Mouse (Mus musculus) small intestine, adult 10 weeks (tissue): ENCODE measurements around the gene Cebpe. TPM values are rescaled to one million over a fixed set of nuclear protein-coding genes. Genes with fewer than 3 reads are reported as not detected.

Experiments used
- polyA plus RNA-seq: library from polyadenylated mRNA; stranded (reverse); fragments of 350-450 nt; fragmentation: Illumina TruSeq; extraction: RNeasy Lipid Tissue Mini Kit (QIAGEN cat#74804); gene quantifications from one replicate; pipeline ENCODE4 v1.2.3, GENCODE M21; 2014; ENCODE audit warnings: low replicate concordance

Gene Cebpe
- not detected for polyA plus RNA-seq

GRCm38 (mm10) chr14:54712074-54712473, at the start of gene Cebpe:
TSS of gene Cebpe (minus strand) at chr14:54712174.

DNA sequence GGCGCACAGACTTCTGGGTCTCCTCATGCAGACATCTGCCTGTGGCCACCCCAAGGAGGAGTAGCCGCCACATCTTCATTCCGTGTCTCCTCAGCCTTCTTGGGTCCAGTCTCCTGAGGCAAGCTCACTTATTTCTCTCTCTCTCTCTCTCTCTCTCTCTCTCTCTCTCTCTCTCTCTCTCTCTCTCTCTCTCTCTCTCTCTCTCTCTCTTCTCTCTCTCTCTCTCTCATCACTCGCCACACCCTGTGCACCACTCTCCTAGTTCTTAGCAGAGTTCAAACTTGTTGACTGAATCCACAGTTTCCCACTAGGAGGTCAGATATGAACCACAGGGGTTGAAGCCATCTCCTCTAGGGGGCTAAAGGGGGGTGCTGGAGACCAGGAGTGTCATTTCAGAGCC, 13.2 kb downstream of the Cebpe start, which contains the start of gene Gm29776:
Gm29776 (minus strand) TSS at position 101 of the 400 bp plus-strand sequence.

DNA sequence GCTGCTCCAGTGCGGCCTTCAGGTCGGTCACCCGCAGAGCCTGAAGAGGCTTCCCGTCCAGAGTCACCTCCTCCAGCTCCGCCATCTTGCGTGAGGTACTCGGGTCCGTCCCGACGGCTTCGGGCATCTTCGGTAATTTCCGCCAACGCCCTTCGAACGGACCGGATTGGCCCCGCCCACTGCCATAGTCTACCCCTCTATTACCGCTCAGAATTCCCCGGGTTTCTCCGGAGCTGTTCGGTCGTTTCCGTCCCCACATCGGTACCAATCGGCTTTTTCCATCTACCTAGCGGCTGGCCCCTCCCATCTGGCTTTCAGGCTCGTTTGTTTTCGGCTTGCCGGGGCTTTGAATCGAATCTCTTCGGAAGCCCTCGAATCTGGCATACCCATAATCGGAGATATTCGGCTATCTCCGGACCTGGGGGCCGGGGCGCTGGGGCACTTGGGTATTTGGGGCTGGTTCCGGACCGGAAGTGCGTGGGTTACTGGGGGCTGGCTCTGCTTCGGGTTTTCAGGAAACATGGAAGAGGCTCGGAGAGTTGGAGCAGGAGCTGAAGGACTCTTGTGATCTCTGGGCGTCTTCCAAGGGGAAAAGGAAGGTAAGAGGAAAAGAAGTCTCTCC, 25.3 kb downstream of the Cebpe start, which contains the start of gene Acin1:
Acin1 (minus strand) TSS at position 410 of the 622 bp plus-strand sequence.

DNA sequence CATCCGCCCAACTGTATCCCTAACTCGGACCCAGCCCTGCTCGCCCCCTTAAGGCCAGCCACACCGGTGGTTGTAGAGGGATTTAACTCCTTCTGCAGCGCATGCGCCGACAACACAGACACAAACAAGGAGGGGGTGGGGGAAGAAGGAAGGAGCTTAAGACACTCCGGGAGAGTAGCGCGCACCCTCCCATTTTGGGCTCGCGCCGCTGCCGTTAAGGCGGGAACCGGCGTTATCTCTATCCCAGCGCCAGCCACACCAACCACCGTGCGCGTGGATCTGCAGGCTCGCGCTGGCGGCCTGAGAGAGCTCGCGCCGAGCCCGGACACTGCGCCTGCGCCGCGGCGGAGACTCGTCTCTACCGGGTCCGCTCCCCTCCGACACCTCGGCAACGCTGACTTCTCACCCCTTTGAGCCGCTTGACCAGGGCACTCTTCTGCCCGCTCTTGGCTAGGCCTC, 25.9 kb downstream of the Cebpe start, which contains the start of gene 1700123O20Rik:
1700123O20Rik (plus strand) TSS at position 154 of the 459 bp plus-strand sequence.

Other genes starting within 250 kb of the Cebpe start
- gene Lrp10, start 248.0 kb downstream of the Cebpe start, polyA plus RNA-seq, result 4.1 TPM
- gene Rem2, start 236.1 kb downstream of the Cebpe start, polyA plus RNA-seq, result not detected
- gene Prmt5, start 194.6 kb downstream of the Cebpe start, polyA plus RNA-seq, result 14.8 TPM
- gene Haus4, start 157.6 kb downstream of the Cebpe start, polyA plus RNA-seq, result 5.1 TPM
- gene Ajuba, start 134.6 kb downstream of the Cebpe start, polyA plus RNA-seq, result 1.0 TPM
- gene 4931414P19Rik, start 106.2 kb downstream of the Cebpe start, polyA plus RNA-seq, result 1.3 TPM
- gene Psmb5, start 94.2 kb downstream of the Cebpe start, polyA plus RNA-seq, result 0.52 TPM
- gene Psmb11, start 90.7 kb downstream of the Cebpe start, polyA plus RNA-seq, result not detected
- not detected for gene Gm17606, start 71.2 kb downstream of the Cebpe start, polyA plus RNA-seq
- gene Cdh24, start 70.8 kb downstream of the Cebpe start, polyA plus RNA-seq, result not detected
- gene 1700123O20Rik, start 26.0 kb downstream of the Cebpe start, polyA plus RNA-seq, result 21.3 TPM
- 101 TPM for gene Acin1, start 25.2 kb downstream of the Cebpe start, polyA plus RNA-seq
- gene Gm29776, start 13.3 kb downstream of the Cebpe start, polyA plus RNA-seq, result not detected
- 32.0 TPM for gene Slc7a8, start 69.8 kb upstream of the Cebpe start, polyA plus RNA-seq
- not detected for gene Rnf212b, start 102.0 kb upstream of the Cebpe start, polyA plus RNA-seq
- gene Homez, start 158.8 kb upstream of the Cebpe start, polyA plus RNA-seq, result 3.3 TPM
- gene Ppp1r3e, start 165.4 kb upstream of the Cebpe start, polyA plus RNA-seq, result 3.3 TPM
- gene Bcl2l2, start 171.2 kb upstream of the Cebpe start, polyA plus RNA-seq, result 12.5 TPM
- not detected for gene Gm20521, start 171.3 kb upstream of the Cebpe start, polyA plus RNA-seq
- 46.7 TPM for gene Pabpn1, start 180.3 kb upstream of the Cebpe start, polyA plus RNA-seq
- gene Slc22a17, start 201.0 kb upstream of the Cebpe start, polyA plus RNA-seq, result 0.22 TPM
- not detected for gene Efs, start 214.0 kb upstream of the Cebpe start, polyA plus RNA-seq
- not detected for gene Il25, start 220.5 kb upstream of the Cebpe start, polyA plus RNA-seq
- not detected for gene Cmtm5, start 224.1 kb upstream of the Cebpe start, polyA plus RNA-seq